Mouse (Mus musculus) small intestine, adult 2 months (tissue): ENCODE data around the gene Hcrt.
"Not testable (repeated sequence)": the region's sequence is repeated elsewhere in the genome, so short reads cannot be mapped to it uniquely, and the experiment has no call there.

Experiments
- CTCF ChIP-seq: fragments of 200-500 bp; IDR thresholded peaks from 2 replicates; pipeline ENCODE4 v1.5.1; 2012; ENCODE audit warnings: low read depth, mild to moderate bottlenecking, control low read depth, inconsistent platforms, low read length, moderate library complexity, mixed read lengths; ENCODE audit not compliant: insufficient replicate concordance, insufficient read length; ENCODE audit errors: extremely low read depth
- POLR2A ChIP-seq: fragments of 200-500 bp; IDR thresholded peaks from 2 replicates; pipeline ENCODE4 v1.6.1; 2012; ENCODE audit warnings: low read depth, mild to moderate bottlenecking, control low read depth, inconsistent platforms, low read length, moderate library complexity

- TF ChIP-seq CTCF, POLR2A: not testable (repeated sequence)
Measured at GRCm38 (mm10) chr11:100790644-100791043, 27.9 kb upstream of the Hcrt start.
